Mouse (Mus musculus): ENCODE data around the gene Adcy9. TPM values are rescaled to one million over a fixed set of nuclear protein-coding genes. Genes with fewer than 3 reads are reported as not detected.

Gene Adcy9
- total and polyA plus RNA-seq, 3 experiments, result 3.0 to 4.3 TPM; not detected in 1

GRCm38 (mm10) chr16:4267453-4267852 is 152.8 kb downstream of the Adcy9 start:
- no peak overlapping the region for H3K27ac ChIP-seq (ENCODE audit: control insufficient read depth, low read depth, low read length)

DNA sequence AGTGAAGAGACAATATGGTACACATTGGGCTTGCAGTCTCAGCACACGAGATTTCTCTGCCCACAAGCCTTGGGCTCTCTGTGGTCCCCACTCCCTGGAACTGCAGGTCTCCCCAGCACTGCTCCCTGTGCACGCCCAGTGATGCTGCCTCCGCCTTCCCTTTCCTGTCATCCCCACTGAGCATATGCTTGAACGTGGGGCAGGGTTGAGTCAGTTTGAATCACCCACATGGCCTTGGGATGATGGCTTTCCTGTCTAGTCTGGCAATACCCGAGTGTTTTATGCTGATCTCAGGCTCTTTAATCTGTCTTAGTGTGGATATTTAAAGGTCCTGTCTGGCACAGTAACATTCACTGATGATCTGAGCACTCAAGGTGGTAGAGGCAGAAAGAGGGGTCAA is 154.9 kb downstream of the Adcy9 start:
- Histone ChIP-seq H3K36me3 (ENCODE audit: control insufficient read depth in 1 of 2, insufficient read depth in 2 of 2, low read length in 2 of 2) (0 out of 4 replicates have a peak, but pooled peaks cover 0 to 2% of the 10 kb centered on the region in 2 experiments), H3K79me2 (ENCODE audit: control insufficient read depth, insufficient read depth, low read length, poor library complexity) (no peaks in the 10 kb centered on the region), H3K9me3 (replicated peaks; ENCODE audit: insufficient read depth, low read length) (no peaks in the 10 kb centered on the region), H3K4me3 (ENCODE audit: control insufficient read depth in 1 of 2, insufficient read depth in 1 of 2, low read depth in 2 of 2, low read length in 2 of 2) (no peak overlapping the region), H3K27ac (ENCODE audit: control insufficient read depth, low read depth, low read length) (no peak overlapping the region), H3K4me1 (ENCODE audit: control insufficient read depth in 1 of 2, insufficient read depth in 2 of 2, low read length in 2 of 2) (peaks cover 0 to 9% of the 10 kb centered on the region in 2 experiments; a peak in 2 of 4 replicates), H3K9ac (ENCODE audit: control insufficient read depth, low read depth, low read length, poor library complexity, severe bottlenecking) (no peak overlapping the region), H3K27me3 (ENCODE audit: control insufficient read depth in 1 of 2, insufficient read depth in 2 of 2, low read length in 2 of 2) (no peaks in the 10 kb centered on the region)
- no peak for DNase-seq (ENCODE audit: low read depth, low spot score)
- TF ChIP-seq JUND (IDR thresholded peaks at IDR 0.05; ENCODE audit: low read depth, low read length), result no peak
- no peak for TF ChIP-seq TAL1 (IDR thresholded peaks at IDR 0.05; ENCODE audit: low read length)
- TF ChIP-seq GATA1 (IDR thresholded peaks at IDR 0.05; ENCODE audit: low read depth, low read length), result no peak
- no peak for TF ChIP-seq SMC3 (IDR thresholded peaks at IDR 0.05; ENCODE audit: low read depth, low read length)
- TF ChIP-seq ZC3H11A (IDR thresholded peaks at IDR 0.05; ENCODE audit: low read depth, low read length), result no peak
- TF ChIP-seq ZNF384 (IDR thresholded peaks at IDR 0.05; ENCODE audit: low read depth, low read length), result no peak
- TF ChIP-seq E2F4 (IDR thresholded peaks at IDR 0.05; ENCODE audit: borderline replicate concordance, low read depth, low read length), result no peak
- TF ChIP-seq MYB (IDR thresholded peaks at IDR 0.05; ENCODE audit: low read depth, low read length), result no peak
- no peak for TF ChIP-seq RAD21 (IDR thresholded peaks at IDR 0.05; ENCODE audit: low read depth, low read length)
- TF ChIP-seq KAT2A (conservative IDR thresholded peaks at IDR 0.05; ENCODE audit: low read depth, low read length), result no peak
- TF ChIP-seq ZKSCAN1 (IDR thresholded peaks at IDR 0.05; ENCODE audit: low read depth, low read length), result no peak
- no peak for TF ChIP-seq MAX (IDR thresholded peaks at IDR 0.05; ENCODE audit: low read length)
- no peak for TF ChIP-seq MEF2A (IDR thresholded peaks at IDR 0.05; ENCODE audit: extremely low read depth, insufficient replicate concordance, low read depth, low read length, poor library complexity, severe bottlenecking)
- TF ChIP-seq GABPA (IDR thresholded peaks at IDR 0.05; ENCODE audit: low read depth, low read length), result no peak
- no peak for TF ChIP-seq POLR2A (IDR thresholded peaks at IDR 0.05; ENCODE audit: control insufficient read depth in 1 of 2, insufficient read depth in 1 of 2, low read depth in 1 of 2, low read length in 2 of 2, poor library complexity in 1 of 2)
- no peak for TF ChIP-seq NELFE (IDR thresholded peaks at IDR 0.05; ENCODE audit: low read depth, low read length)
- no peak for TF ChIP-seq ZMIZ1 (IDR thresholded peaks at IDR 0.05; ENCODE audit: low read depth, low read length)
- TF ChIP-seq POLR2AphosphoS2 (IDR thresholded peaks at IDR 0.05; ENCODE audit: low read length), result no peak
- no peak for TF ChIP-seq MXI1 (IDR thresholded peaks at IDR 0.05; ENCODE audit: low read depth, low read length)

More at GRCm38 (mm10) chr16:4267453-4267852, 152.8 kb downstream of the Adcy9 start:
- TF ChIP-seq POLR2AphosphoS5 (IDR thresholded peaks at IDR 0.05; ENCODE audit: borderline replicate concordance, low read depth, low read length) (no peak), USF1 (IDR thresholded peaks at IDR 0.05; ENCODE audit: low read depth, low read length) (no peak), ZC3H11A (IDR thresholded peaks at IDR 0.05; ENCODE audit: low read depth, low read length) (no peak)
- H3K4me3 ChIP-seq (ENCODE audit: control insufficient read depth in 1 of 2, insufficient read depth in 1 of 2, low read depth in 2 of 2, low read length in 2 of 2), result peak overlapping the region in 1 of 2 experiments; percentile 32; a peak in 1 of 4 replicates
- peaks cover 0 to 10% of the 10 kb centered on the region in 2 experiments; a peak in 2 of 4 replicates for H3K4me1 ChIP-seq (ENCODE audit: control insufficient read depth in 1 of 2, insufficient read depth in 2 of 2, low read length in 2 of 2)
- peaks cover 0 to 2% of the 10 kb centered on the region in 2 experiments; a peak in 1 of 4 replicates for H3K36me3 ChIP-seq (ENCODE audit: control insufficient read depth in 1 of 2, insufficient read depth in 2 of 2, low read length in 2 of 2)
- H3K79me2 ChIP-seq (ENCODE audit: control insufficient read depth, insufficient read depth, low read length, poor library complexity), result no peaks in the 10 kb centered on the region
- H3K9me3 ChIP-seq (replicated peaks; ENCODE audit: insufficient read depth, low read length), result no peaks in the 10 kb centered on the region
- H3K9ac ChIP-seq (ENCODE audit: control insufficient read depth, low read depth, low read length, poor library complexity, severe bottlenecking), result no peak overlapping the region; the same call in 1 of the 2 replicates
- DNase-seq (ENCODE audit: low read depth, low spot score), result no peak
- no peaks in the 10 kb centered on the region for H3K27me3 ChIP-seq (ENCODE audit: control insufficient read depth in 1 of 2, insufficient read depth in 2 of 2, low read length in 2 of 2)

Measured in MEL (cell line).